Mouse (Mus musculus) E14TG2a.4 (cell line): ENCODE measurements around the gene Inpp5f.
"Not testable (repeated sequence)": the region's sequence is repeated elsewhere in the genome, so short reads cannot be mapped to it uniquely, and the experiment has no call there.

Source experiments
- H3K27me3 ChIP-seq: 2 replicates; pipeline ENCODE4 v1.6.1; 2014; ENCODE audit warnings: low read length, control low read depth; ENCODE audit not compliant: insufficient read depth
- H3K36me3 ChIP-seq: 2 replicates; pipeline ENCODE4 v1.6.1; 2014; ENCODE audit warnings: low read length, control low read depth; ENCODE audit not compliant: insufficient read depth
- H3K4me1 ChIP-seq: replicated peaks from 2 replicates; pipeline ENCODE4 v1.6.1; 2014; ENCODE audit warnings: low read depth, low read length, control low read depth
- H3K4me3 ChIP-seq: replicated peaks from 2 replicates; pipeline ENCODE4 v1.5.1; 2014; ENCODE audit warnings: mild to moderate bottlenecking, low read length
- H3K9me3 ChIP-seq: 2 replicates; pipeline ENCODE4 v1.6.1; 2014; ENCODE audit warnings: low read length, control low read depth
- CTCF ChIP-seq: conservative IDR thresholded peaks from 2 replicates; pipeline ENCODE4 v1.5.1; 2014; ENCODE audit warnings: low read length
- NANOG ChIP-seq: IDR thresholded peaks from 2 replicates; pipeline ENCODE4 v1.6.1; 2014; ENCODE audit warnings: borderline replicate concordance, low read length, mixed read lengths
- POU5F1 ChIP-seq: IDR thresholded peaks from 2 replicates; pipeline ENCODE4 v1.6.1; 2014; ENCODE audit warnings: low read length, borderline replicate concordance

Gene Inpp5f

GRCm38 (mm10) chr7:128610897-128611798 is at the start of gene Inpp5f:
Gene Inpp5f, plus strand, starts transcription at chr7:128611328.
- Histone ChIP-seq H3K4me1 (peaks cover 19% of the 10 kb centered on the region), H3K9me3 (no peaks in the 10 kb centered on the region), H3K36me3 (no peaks in the 10 kb centered on the region), H3K4me3 (peak within 1 kb of the TSS; percentile 95), H3K27me3 (peaks cover 14% of the 10 kb centered on the region)
- no peak for TF ChIP-seq CTCF
- no peak for TF ChIP-seq NANOG
- TF ChIP-seq POU5F1: no peak

GRCm38 (mm10) chr7:128563373-128563772 is 47.8 kb upstream of the Inpp5f start:
- TF ChIP-seq POU5F1 (no peak), CTCF (peak; percentile 74)

GRCm38 (mm10) chr7:128566311-128566710 is 44.8 kb upstream of the Inpp5f start:
- Histone ChIP-seq H3K4me1 (peaks cover 20% of the 10 kb centered on the region), H3K36me3 (no peaks in the 10 kb centered on the region), H3K9me3 (no peaks in the 10 kb centered on the region), H3K4me3 (no peak overlapping the region), H3K27me3 (no peaks in the 10 kb centered on the region)
- TF ChIP-seq NANOG (no peak), CTCF (no peak), POU5F1 (no peak)

More at GRCm38 (mm10) chr7:128563373-128563772, 47.8 kb upstream of the Inpp5f start:
- H3K4me3 ChIP-seq: no peak overlapping the region
- H3K36me3 ChIP-seq: no peaks in the 10 kb centered on the region
- peaks cover 20% of the 10 kb centered on the region for H3K4me1 ChIP-seq
- H3K9me3 ChIP-seq: no peaks in the 10 kb centered on the region
- H3K27me3 ChIP-seq: no peaks in the 10 kb centered on the region

- no peak for TF ChIP-seq CTCF
- TF ChIP-seq POU5F1: no peak
- TF ChIP-seq NANOG: no peak
Observed at GRCm38 (mm10) chr7:128567561-128568244, 43.4 kb upstream of the Inpp5f start.

GRCm38 (mm10) chr7:128569429-128569828 is 41.7 kb upstream of the Inpp5f start:
- H3K27me3 ChIP-seq, H3K9me3 ChIP-seq, H3K4me3 ChIP-seq, H3K36me3 ChIP-seq: not testable (repeated sequence)
- peaks cover 15% of the 10 kb centered on the region for H3K4me1 ChIP-seq

More at GRCm38 (mm10) chr7:128567561-128568244, 43.4 kb upstream of the Inpp5f start:
- Histone ChIP-seq H3K4me1 (peaks cover 20% of the 10 kb centered on the region), H3K4me3 (no peak overlapping the region), H3K9me3 (no peaks in the 10 kb centered on the region), H3K27me3 (no peaks in the 10 kb centered on the region), H3K36me3 (no peaks in the 10 kb centered on the region)

- TF ChIP-seq POU5F1: no peak
- no peak for TF ChIP-seq NANOG
- no peak for TF ChIP-seq CTCF
- peaks cover 11% of the 10 kb centered on the region for H3K4me1 ChIP-seq
- H3K4me3 ChIP-seq: no peak overlapping the region
- no peaks in the 10 kb centered on the region for H3K27me3 ChIP-seq
- no peaks in the 10 kb centered on the region for H3K9me3 ChIP-seq
- H3K36me3 ChIP-seq: no peaks in the 10 kb centered on the region
Observed at GRCm38 (mm10) chr7:128569987-128570656, 41.0 kb upstream of the Inpp5f start.

DNA sequence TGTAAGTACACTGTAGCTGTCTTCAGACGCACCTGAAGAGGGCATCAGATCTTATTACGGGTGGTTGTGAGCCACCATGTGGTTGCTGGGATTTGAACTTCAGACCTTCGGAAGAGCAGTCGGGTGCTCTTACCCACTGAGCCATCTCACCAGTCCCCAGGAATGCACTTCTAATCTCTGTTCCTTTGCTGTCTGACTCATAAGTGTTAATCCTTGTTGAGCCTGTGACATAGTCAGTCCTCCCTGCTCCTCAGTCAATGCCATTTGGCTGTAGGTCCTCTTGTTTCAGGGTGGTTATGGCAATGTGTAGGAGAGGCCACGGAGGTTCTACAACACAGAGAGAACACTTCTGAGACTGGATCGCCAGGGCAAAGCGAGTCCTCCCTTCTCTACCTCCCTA is 40.5 kb upstream of the Inpp5f start:
- not testable (repeated sequence) for H3K4me1 ChIP-seq, H3K36me3 ChIP-seq, H3K4me3 ChIP-seq, H3K9me3 ChIP-seq, H3K27me3 ChIP-seq

DNA sequence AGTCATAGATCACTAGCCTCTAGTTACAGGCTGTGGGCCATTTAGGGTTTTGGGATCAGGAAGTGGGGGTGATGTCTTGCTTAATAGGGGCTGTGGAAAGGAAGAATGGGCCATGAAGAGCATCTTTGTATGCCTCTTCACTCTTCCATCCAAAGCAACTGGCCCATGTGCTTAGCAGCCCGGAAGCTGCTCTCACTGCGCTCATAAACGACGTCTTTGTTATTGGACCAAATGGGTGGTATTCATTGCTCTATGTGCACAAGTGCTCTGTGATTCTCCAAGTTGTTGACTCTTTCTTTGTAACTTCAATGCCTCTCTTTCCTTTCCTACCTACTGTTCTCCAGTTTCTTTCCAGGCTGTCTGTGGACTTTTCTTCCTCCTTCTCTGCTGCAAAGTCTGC is 39.1 kb upstream of the Inpp5f start:
- H3K4me3 ChIP-seq: no peak overlapping the region
- H3K27me3 ChIP-seq: no peaks in the 10 kb centered on the region
- H3K9me3 ChIP-seq: no peaks in the 10 kb centered on the region
- H3K36me3 ChIP-seq: no peaks in the 10 kb centered on the region
- TF ChIP-seq NANOG (no peak), POU5F1 (no peak), CTCF (no peak)
- peaks cover 3% of the 10 kb centered on the region for H3K4me1 ChIP-seq

DNA sequence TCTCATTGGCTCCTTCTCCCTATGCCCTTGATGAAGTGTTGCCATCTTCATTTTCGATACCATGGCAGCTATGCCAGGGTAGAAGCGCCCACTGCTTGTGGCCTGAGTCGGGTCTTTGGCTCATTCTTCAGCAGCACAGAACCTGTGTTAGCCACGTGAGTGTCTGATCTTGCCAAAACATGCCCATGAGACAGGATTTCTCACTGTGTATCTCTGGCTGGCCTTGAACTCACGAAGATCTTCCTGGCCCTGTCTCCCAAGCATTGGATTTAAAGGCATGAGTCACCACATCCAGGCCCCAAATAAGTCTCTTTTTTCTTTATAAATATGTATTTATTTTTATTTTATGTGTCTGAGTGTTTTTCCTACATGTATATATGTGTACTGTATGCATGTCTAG is 35.9 kb upstream of the Inpp5f start:
- Histone ChIP-seq H3K4me3 (no peak overlapping the region), H3K4me1 (peaks cover 3% of the 10 kb centered on the region), H3K36me3 (no peaks in the 10 kb centered on the region), H3K9me3 (no peaks in the 10 kb centered on the region), H3K27me3 (no peaks in the 10 kb centered on the region)
- TF ChIP-seq CTCF (no peak), NANOG (no peak), POU5F1 (no peak)
